Mouse (Mus musculus): ENCODE measurements around the gene Thpo. TPM values are rescaled to one million over a fixed set of nuclear protein-coding genes. Genes with fewer than 3 reads are reported as not detected.

The Thpo gene
- total and polyA plus RNA-seq, 3 experiments = 0.08 to 1.0 (median 0.19) TPM

GRCm38 (mm10) chr16:20735651-20736050 lies 1.3 kb upstream of the Thpo start:
- in situ Hi-C loops (cut with MboI; ENCODE audit: low pct_ligation_motif_present, low pct_unique_long_range_greater_than_20kb, low sequenced_read_pairs) = no loop called here
- no peaks in the 10 kb centered on the region for H3K36me3 ChIP-seq (replicated peaks in 1 of 2; ENCODE audit: control insufficient read depth in 1 of 2, insufficient read depth in 1 of 2, low read length in 1 of 2)
- dilution Hi-C loops (cut with MboI; ENCODE audit: extremely low pct_ligation_motif_present, extremely low pct_unique_long_range_greater_than_20kb, low sequenced_read_pairs) = no loop called here

GRCm38 (mm10) chr16:20732925-20733730 lies 1.2 kb downstream of the Thpo start, which contains the start of gene Chrd:
Gene Chrd, plus strand, starts transcription at chr16:20733127.
- no peak for TF ChIP-seq ETS1 (conservative IDR thresholded peaks at IDR 0.05; ENCODE audit: low read depth, low read length)
- TF ChIP-seq RCOR1 (conservative IDR thresholded peaks at IDR 0.05; ENCODE audit: low read depth, low read length) = no peak
- Histone ChIP-seq H3K4me3 (replicated peaks in 1 of 3; ENCODE audit: low read depth in 2 of 3, low read length in 2 of 3, poor library complexity in 1 of 3) (no peak within 1 kb of the TSS), H3K4me2 (ENCODE audit: insufficient read depth, low read depth, poor library complexity, severe bottlenecking) (no peak within 1 kb of the TSS), H3K4me1 (ENCODE audit: control insufficient read depth in 1 of 2, insufficient read depth in 2 of 2) (peaks cover 2 to 6% of the 10 kb centered on the region in 2 experiments; a peak in 2 of 4 replicates), H3K36me3 (replicated peaks in 1 of 2; ENCODE audit: control insufficient read depth in 1 of 2, insufficient read depth in 1 of 2, low read length in 1 of 2) (no peaks in the 10 kb centered on the region), H3K27ac (ENCODE audit: insufficient read depth, low read depth) (no peak within 1 kb of the TSS), H3K79me2 (replicated peaks; ENCODE audit: control insufficient read depth, extremely low read depth, insufficient read depth, poor library complexity, severe bottlenecking) (no peaks in the 10 kb centered on the region), H3K9ac (ENCODE audit: insufficient read depth, low read depth) (no peak within 1 kb of the TSS), H3K27me3 (replicated peaks) (peaks cover 53% of the 10 kb centered on the region), H3K9me3 (replicated peaks; ENCODE audit: low read length) (peaks cover 13% of the 10 kb centered on the region)
- in situ Hi-C loops (cut with MboI; ENCODE audit: low pct_ligation_motif_present, low pct_unique_long_range_greater_than_20kb, low sequenced_read_pairs) = no loop called here
- DNase-seq (ENCODE audit: extremely low read depth) = no peak
- dilution Hi-C loops (cut with MboI; ENCODE audit: extremely low pct_ligation_motif_present, extremely low pct_unique_long_range_greater_than_20kb, low sequenced_read_pairs) = no loop called here

More at GRCm38 (mm10) chr16:20735651-20736050, 1.3 kb upstream of the Thpo start:
- no peaks in the 10 kb centered on the region for H3K79me2 ChIP-seq (replicated peaks; ENCODE audit: control insufficient read depth, extremely low read depth, insufficient read depth, poor library complexity, severe bottlenecking)
- TF ChIP-seq ETS1 (conservative IDR thresholded peaks at IDR 0.05; ENCODE audit: low read depth, low read length) (no peak), RAD21 (IDR thresholded peaks at IDR 0.05; ENCODE audit: low read depth, low read length) (no peak), MAX (IDR thresholded peaks at IDR 0.05; ENCODE audit: low read length) (no peak), CHD2 (IDR thresholded peaks at IDR 0.05; ENCODE audit: low read length) (no peak), USF2 (conservative IDR thresholded peaks at IDR 0.05; ENCODE audit: low read depth, low read length) (no peak)
- peaks cover under 1 to 5% of the 10 kb centered on the region in 2 experiments; a peak in 1 of 4 replicates for H3K4me1 ChIP-seq (ENCODE audit: control insufficient read depth in 1 of 2, insufficient read depth in 2 of 2)
- H3K27me3 ChIP-seq (replicated peaks) = peaks cover 53% of the 10 kb centered on the region
- no peak overlapping the region for H3K4me2 ChIP-seq (ENCODE audit: insufficient read depth, low read depth, poor library complexity, severe bottlenecking)
- no peak for DNase-seq (ENCODE audit: extremely low read depth)
- no peak overlapping the region for H3K27ac ChIP-seq (ENCODE audit: insufficient read depth, low read depth)
- H3K9ac ChIP-seq (ENCODE audit: insufficient read depth, low read depth) = no peak overlapping the region
- no peak overlapping the region for H3K4me3 ChIP-seq (replicated peaks in 1 of 3; ENCODE audit: low read depth in 2 of 3, low read length in 2 of 3, poor library complexity in 1 of 3)
- peaks cover 16% of the 10 kb centered on the region for H3K9me3 ChIP-seq (replicated peaks; ENCODE audit: low read length)

GRCm38 (mm10) chr16:20732251-20732924 lies 1.9 kb downstream of the Thpo start:
- peaks cover 49% of the 10 kb centered on the region for H3K27me3 ChIP-seq (replicated peaks)
- no peak overlapping the region for H3K4me3 ChIP-seq (replicated peaks in 1 of 3; ENCODE audit: low read depth in 2 of 3, low read length in 2 of 3, poor library complexity in 1 of 3)
- no peaks in the 10 kb centered on the region for H3K36me3 ChIP-seq (replicated peaks in 1 of 2; ENCODE audit: control insufficient read depth in 1 of 2, insufficient read depth in 1 of 2, low read length in 1 of 2)

More at GRCm38 (mm10) chr16:20732251-20732924, 1.9 kb downstream of the Thpo start:
- dilution Hi-C loops (cut with MboI; ENCODE audit: extremely low pct_ligation_motif_present, extremely low pct_unique_long_range_greater_than_20kb, low sequenced_read_pairs) = no loop called here
- H3K4me1 ChIP-seq (ENCODE audit: control insufficient read depth in 1 of 2, insufficient read depth in 2 of 2) = peaks cover 2 to 6% of the 10 kb centered on the region in 2 experiments; a peak in 2 of 4 replicates
- no peaks in the 10 kb centered on the region for H3K79me2 ChIP-seq (replicated peaks; ENCODE audit: control insufficient read depth, extremely low read depth, insufficient read depth, poor library complexity, severe bottlenecking)
- in situ Hi-C loops (cut with MboI; ENCODE audit: low pct_ligation_motif_present, low pct_unique_long_range_greater_than_20kb, low sequenced_read_pairs) = no loop called here
- no peak for TF ChIP-seq ZKSCAN1 (IDR thresholded peaks at IDR 0.05; ENCODE audit: borderline replicate concordance, low read depth, low read length)
- no peak for TF ChIP-seq TBP (conservative IDR thresholded peaks at IDR 0.05; ENCODE audit: low read depth, low read length)
- no peak for TF ChIP-seq IRF4 (IDR thresholded peaks at IDR 0.05; ENCODE audit: low read depth, low read length)
- TF ChIP-seq RCOR1 (conservative IDR thresholded peaks at IDR 0.05; ENCODE audit: low read depth, low read length) = no peak
- no peak for TF ChIP-seq JUN (IDR thresholded peaks at IDR 0.05; ENCODE audit: insufficient read depth, low read depth, low read length)
- no peak for TF ChIP-seq E2F4 (IDR thresholded peaks at IDR 0.05; ENCODE audit: insufficient replicate concordance, low read depth, low read length)
- TF ChIP-seq ZNF384 (IDR thresholded peaks at IDR 0.05; ENCODE audit: low read depth, low read length) = no peak
- no peak for TF ChIP-seq POLR2AphosphoS2 (IDR thresholded peaks at IDR 0.05; ENCODE audit: low read depth, low read length)
- no peak for TF ChIP-seq PAX5 (IDR thresholded peaks at IDR 0.05; ENCODE audit: low read length)
- TF ChIP-seq USF2 (conservative IDR thresholded peaks at IDR 0.05; ENCODE audit: low read depth, low read length) = no peak
- no peak for TF ChIP-seq CHD1 (IDR thresholded peaks at IDR 0.05; ENCODE audit: low read depth, low read length)
- H3K27ac ChIP-seq (ENCODE audit: insufficient read depth, low read depth) = no peak overlapping the region
- no peak overlapping the region for H3K9ac ChIP-seq (ENCODE audit: insufficient read depth, low read depth)
- peaks cover 8% of the 10 kb centered on the region for H3K9me3 ChIP-seq (replicated peaks; ENCODE audit: low read length)
- DNase-seq (ENCODE audit: extremely low read depth) = no peak
- no peak overlapping the region for H3K4me2 ChIP-seq (ENCODE audit: insufficient read depth, low read depth, poor library complexity, severe bottlenecking)
